25 mouse cellular contexts compared by ENCODE assay signal in genomic region chr2:55862479-55862878, GRCm38 (mm10).
DNase-seq lines count a peak whose midpoint lies in the region; TF ChIP-seq lines count a peak whose summit lies in the region.
"Had no signal": no experiment of that assay in that cellular context is flagged by ENCODE, and none has a peak within 500 bp of the region (broad histone marks: within the 10 kb centered on the region; RNA-seq: fewer than 3 reads in every experiment).

No protein-coding gene starts in this region.

- no peaks in the 10 kb centered on the region for H3K36me3 ChIP-seq in heart, embryonic 10.5 days
- H3K36me3 ChIP-seq: embryonic facial prominence, embryonic 10.5 days; embryonic facial prominence, embryonic 15.5 days; hindbrain, embryonic 12.5 days; intestine, embryonic 15.5 days; liver, embryonic 12.5 days had no signal

- peak overlapping the region; percentile 29; the same call in 1 of the 2 replicates for H3K27ac ChIP-seq in layer of hippocampus, adult 2 months
- no peak overlapping the region for H3K27ac ChIP-seq in heart, embryonic 10.5 days
- H3K27ac ChIP-seq: embryonic facial prominence, embryonic 10.5 days; embryonic facial prominence, embryonic 15.5 days; forebrain, embryonic 13.5 days; hindbrain, embryonic 12.5 days; hindbrain, postnatal 0 days; intestine, embryonic 15.5 days; liver, embryonic 12.5 days; stomach, postnatal 0 days had no signal

- intact Hi-C loops in left cerebral cortex, postnatal 25 days (cut with DNase I): no loop called here

- TF ChIP-seq CTCF in layer of hippocampus, adult 2 months (conservative IDR thresholded peaks at IDR 0.05): no peak

- no peak overlapping the region for H3K4me3 ChIP-seq in layer of hippocampus, adult 2 months
- H3K4me3 ChIP-seq in heart, embryonic 10.5 days: no peak overlapping the region
- H3K4me3 ChIP-seq: embryonic facial prominence, embryonic 10.5 days; embryonic facial prominence, embryonic 15.5 days; forebrain, embryonic 13.5 days; hindbrain, embryonic 12.5 days; intestine, embryonic 15.5 days; liver, embryonic 12.5 days had no signal

- no peaks in the 10 kb centered on the region for H3K9me3 ChIP-seq in heart, embryonic 10.5 days
- H3K9me3 ChIP-seq: embryonic facial prominence, embryonic 10.5 days; embryonic facial prominence, embryonic 15.5 days; forebrain, embryonic 13.5 days; hindbrain, embryonic 12.5 days; intestine, embryonic 15.5 days; liver, embryonic 12.5 days had no signal

- no peak for DNase-seq in layer of hippocampus, adult 2 months (ENCODE audit: low spot score in 2 of 2)
- DNase-seq in layer of hippocampus, adult 11-12 months (ENCODE audit: low spot score): no peak
- DNase-seq in right cerebral cortex, adult 18-20 months: peak; percentile 37
- no peak for DNase-seq in right cerebral cortex, postnatal 14 days
- peak; percentile 8 to 77 for DNase-seq in left cerebral cortex, postnatal 25 days (ENCODE audit: low spot score in 2 of 2)
- DNase-seq in heart, embryonic 10.5 days (ENCODE audit: low spot score): no peak
- DNase-seq in embryo, embryonic 10.5 days (ENCODE audit: low spot score): no peak
- DNase-seq: adrenal gland, postnatal 14 days; cerebellum, adult 18-20 months; cerebellum, postnatal 10 days; gastrocnemius, postnatal 14 days; heart, postnatal 36 days; kidney, adult 2 months; kidney, postnatal 36 days; liver, postnatal 0 days; lung, postnatal 36 days; thymus, postnatal 4 days had no signal

- no peaks in the 10 kb centered on the region for H3K27me3 ChIP-seq in heart, embryonic 10.5 days (ENCODE audit: insufficient read depth, poor library complexity, severe bottlenecking)
- H3K27me3 ChIP-seq: embryonic facial prominence, embryonic 15.5 days; forebrain, embryonic 13.5 days; hindbrain, embryonic 12.5 days; intestine, embryonic 15.5 days; liver, embryonic 12.5 days had no signal

- 82% methylated on average over 1 of the region's 1 CpGs for WGBS in heart, embryonic 10.5 days

- H3K4me1 ChIP-seq in heart, embryonic 10.5 days: no peaks in the 10 kb centered on the region
- H3K4me1 ChIP-seq: embryonic facial prominence, embryonic 10.5 days; embryonic facial prominence, embryonic 15.5 days; forebrain, embryonic 13.5 days; hindbrain, embryonic 12.5 days; intestine, embryonic 15.5 days; liver, embryonic 12.5 days had no signal

Comparison
In these comparisons a context has a peak if more than half of its experiments do, and no peak if none do; other contexts are left out.
1. DNase-seq: peak in right cerebral cortex, adult 18-20 months (single experiment) and left cerebral cortex, postnatal 25 days (2 of 2); none in layer of hippocampus, adult 2 months (0 of 2), layer of hippocampus, adult 11-12 months (single experiment), right cerebral cortex, postnatal 14 days (single experiment), heart, embryonic 10.5 days (single experiment) and embryo, embryonic 10.5 days (single experiment).